Mouse (Mus musculus) naive thymus-derived CD4-positive, alpha-beta T cell, adult 2 months (primary cell): ENCODE results near the gene Tubb5.

Experiments used
- DNase-seq: peaks from one replicate; pipeline ENCODE4 v3.0.0-alpha.2; 2011; ENCODE audit warnings: low read depth

The Tubb5 gene

GRCm38 (mm10) chr17:35838122-35838544, at the start of gene Tubb5:
Gene Tubb5 (minus strand): TSS chr17:35838306.
- DNase-seq, result peak; percentile 90

DNA sequence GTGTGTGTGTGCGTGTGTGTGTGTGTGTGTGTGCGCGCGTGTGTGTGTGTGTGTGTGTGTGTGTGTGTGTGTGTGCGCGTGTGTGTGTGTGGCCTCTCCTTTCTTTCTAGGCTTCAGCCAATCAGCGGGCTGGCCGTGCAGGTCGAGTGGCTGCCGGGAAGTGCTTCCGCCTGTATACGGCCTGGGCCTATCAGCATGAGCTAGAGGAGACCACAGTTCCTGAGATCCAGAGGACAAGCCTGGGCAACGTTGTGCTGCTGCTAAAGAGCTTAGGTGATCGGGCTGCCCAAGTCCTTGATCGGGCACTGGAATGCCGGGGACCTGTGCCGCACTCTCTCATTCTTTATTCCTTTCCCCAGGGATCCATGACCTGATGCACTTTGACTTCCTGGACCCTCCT, 49.6 kb upstream of the Tubb5 start:
- DNase-seq, result no peak

- no peak for DNase-seq
Measured at GRCm38 (mm10) chr17:35883777-35884176, 45.7 kb upstream of the Tubb5 start.

GRCm38 (mm10) chr17:35882924-35883323, 44.8 kb upstream of the Tubb5 start:
- DNase-seq, result no peak

DNA sequence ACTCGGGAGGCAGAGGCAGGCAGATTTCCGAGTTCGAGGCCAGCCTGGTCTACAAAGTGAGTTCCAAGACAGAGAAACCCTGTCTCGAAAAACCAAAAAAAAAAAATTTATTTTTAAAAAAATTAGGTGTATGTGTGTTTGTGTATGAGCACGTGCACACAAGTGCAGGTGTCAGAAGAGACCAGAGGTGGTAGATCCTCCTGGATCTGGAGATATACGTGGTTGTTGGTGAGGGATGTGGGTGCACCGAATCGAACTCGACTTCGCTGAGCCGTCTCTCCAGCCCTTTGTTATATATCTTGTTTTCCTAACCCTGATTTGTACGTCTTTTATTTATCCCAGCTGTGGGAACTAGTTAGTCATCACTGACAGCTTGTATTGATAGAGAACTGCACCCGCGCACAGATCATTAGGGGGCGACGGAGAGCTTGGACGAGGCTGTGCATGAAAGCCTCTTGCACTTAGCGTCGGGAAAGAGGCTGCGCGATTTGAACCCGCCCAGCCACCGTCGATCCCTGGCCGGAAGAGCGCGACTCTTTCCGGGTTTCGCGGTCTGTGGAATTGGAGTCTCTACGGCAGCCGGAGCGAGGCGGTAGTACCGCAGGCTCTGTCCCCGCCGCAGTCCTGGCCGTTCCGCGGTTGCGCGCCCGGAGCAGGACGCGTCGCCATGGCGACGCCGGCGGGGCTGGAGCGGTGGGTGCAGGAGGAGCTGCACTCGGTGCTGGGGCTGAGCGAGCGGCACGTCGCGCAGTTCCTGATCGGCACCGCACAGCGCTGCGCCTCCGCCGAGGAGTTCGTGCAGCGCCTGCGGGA, 41.3 kb upstream of the Tubb5 start, which contains the start of gene Dhx16:
Gene Dhx16 (plus strand): TSS at position 575 of the 813 bp plus-strand sequence.
- peak; percentile 97 for DNase-seq

GRCm38 (mm10) chr17:35874721-35875120, 36.6 kb upstream of the Tubb5 start:
- no peak for DNase-seq

DNA sequence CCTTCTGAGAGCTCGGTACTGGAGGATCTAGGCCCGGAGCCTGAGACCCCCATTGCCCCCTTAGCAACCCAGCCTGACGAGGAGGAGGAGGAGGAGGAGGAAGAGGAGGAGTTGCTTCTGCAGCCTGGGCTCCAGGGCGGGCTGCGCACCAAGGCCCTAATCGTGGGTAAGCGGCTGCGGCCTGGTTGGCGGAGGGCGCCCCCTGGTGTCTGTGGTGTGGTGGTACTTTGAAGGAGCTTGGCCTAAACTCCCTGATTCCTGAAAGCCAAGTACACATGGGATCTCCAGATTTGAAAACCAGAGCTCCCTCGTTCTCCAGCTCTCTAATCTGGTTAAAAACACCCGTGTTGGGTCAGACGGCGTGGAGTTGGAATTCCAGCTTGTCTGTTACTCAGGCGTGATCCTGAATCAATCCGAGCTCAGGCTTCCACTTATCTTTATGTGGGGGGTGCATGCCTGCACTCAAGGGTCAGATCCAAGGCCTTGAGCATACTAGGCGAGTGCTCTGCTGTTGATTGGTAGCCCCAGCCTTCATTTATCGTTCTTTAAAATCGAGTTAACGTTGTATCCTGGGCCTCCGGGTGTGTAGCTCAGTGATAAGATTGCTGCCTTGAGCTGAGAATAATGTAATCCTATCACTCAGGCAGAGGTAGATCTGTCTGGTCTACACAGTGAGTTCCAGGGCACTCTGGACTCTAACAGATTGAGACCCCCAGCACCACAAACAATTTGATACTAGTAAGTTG, 35.8 kb upstream of the Tubb5 start:
- DNase-seq, result peak; percentile 87

GRCm38 (mm10) chr17:35870884-35871696, 33.0 kb upstream of the Tubb5 start:
- DNase-seq, result peak; percentile 82

DNA sequence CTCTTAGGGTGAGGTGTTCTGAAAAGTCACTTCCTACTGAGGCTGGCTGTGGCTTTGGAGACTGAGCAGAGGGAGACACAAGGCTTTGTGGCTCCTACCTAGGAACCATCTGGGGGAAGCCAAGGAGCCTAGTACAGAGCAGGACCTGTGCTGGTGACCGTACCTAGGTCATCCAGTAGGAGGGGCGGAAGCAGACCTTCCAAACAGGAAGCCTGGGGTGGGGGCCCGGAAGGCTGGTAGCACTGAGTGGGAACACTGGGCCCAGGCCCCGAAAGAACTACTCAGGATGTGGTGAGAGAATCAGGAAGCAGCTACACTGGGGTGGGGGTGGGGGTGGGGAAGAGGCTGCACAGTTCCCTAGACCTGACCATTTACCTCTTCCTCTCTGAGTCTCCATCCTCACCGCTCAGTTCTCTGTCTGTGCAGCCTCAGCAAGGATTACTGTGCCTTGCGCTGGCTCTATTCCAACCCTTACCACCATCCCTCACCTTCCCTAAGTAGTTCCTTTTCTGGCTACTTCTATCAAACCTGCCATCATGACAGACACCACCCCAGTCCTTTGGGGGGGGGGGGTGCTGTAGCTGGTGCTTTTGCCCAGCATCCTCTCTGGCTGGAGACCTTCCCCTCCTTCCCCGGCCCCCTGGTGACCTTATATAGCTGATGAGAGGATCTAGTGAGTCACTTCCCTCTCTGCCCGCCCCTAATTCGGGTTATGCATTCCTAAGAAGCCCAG, 32.2 kb upstream of the Tubb5 start:
- DNase-seq, result peak; percentile 81

DNA sequence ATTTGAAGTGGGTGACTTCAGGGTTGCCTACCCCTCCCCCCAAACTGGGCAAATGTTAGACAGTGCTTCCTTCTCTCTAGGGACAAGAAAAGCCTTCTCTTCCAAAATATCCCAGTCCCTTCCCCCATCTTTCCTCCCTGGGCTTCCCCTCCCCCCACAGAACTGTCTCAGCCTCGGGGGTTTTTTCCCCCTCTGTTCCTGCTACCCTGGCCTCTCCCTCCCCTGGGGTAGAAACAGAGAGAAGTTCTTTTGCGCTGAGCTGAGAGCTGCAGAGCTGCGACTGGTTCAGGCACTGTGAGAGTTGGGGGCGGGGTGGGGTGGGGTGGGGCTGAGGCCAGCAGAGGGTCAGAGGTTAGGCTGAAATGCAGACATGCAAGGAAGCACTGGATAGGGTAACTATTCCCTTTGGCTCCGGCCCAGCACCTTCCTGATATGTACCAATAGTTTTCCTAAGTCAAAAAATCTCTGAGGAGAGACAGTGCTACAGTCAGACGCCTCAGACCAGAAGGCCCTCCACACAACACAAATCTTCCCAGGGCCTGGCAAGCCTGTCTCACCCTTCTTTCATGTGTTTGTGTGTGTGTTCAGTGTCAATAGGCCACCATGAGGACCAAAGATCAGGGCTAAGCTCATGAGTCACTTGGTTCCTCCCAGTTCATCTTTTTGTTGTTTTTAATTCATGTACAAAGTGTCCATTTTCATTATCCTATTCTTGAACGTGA, 31.4 kb upstream of the Tubb5 start:
- DNase-seq, result peak; percentile 49

GRCm38 (mm10) chr17:35868961-35869345, 30.8 kb upstream of the Tubb5 start:
- DNase-seq, result no peak

DNA sequence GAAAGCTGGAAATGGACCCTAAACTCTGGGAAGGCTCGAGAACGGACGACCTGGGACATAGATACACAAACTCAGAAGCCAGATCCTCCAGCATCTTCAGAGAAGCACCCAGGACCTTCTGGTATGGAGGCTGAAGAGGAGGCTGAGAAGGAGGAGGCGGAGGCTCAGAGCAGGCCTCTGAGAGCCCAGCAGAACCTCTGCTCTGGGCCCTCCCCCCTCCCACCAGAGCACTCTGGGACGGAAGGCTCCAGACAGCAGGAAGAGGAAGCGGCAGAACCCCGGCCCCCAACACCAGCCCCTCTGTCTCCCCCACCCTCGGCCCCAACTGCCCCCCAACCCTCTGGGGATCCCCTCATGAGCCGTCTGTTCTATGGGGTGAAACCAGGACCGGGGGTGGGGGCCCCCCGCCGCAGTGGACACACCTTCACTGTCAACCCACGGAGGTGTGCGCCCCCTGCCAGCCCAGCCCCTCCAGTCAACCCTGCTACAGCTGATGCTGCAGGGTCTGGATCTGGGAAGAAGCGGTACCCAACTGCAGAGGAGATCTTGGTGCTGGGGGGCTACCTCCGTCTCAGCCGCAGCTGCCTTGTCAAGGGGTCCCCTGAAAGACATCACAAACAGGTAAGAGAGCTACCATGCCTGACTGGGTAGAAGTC, 30.2 kb upstream of the Tubb5 start:
- peak; percentile 70 for DNase-seq

- peak; percentile 60 for DNase-seq
Measured at GRCm38 (mm10) chr17:35866911-35867890, 29.1 kb upstream of the Tubb5 start.

- DNase-seq, result peak; percentile 51
Measured at GRCm38 (mm10) chr17:35866281-35866831, 28.2 kb upstream of the Tubb5 start.

- DNase-seq, result peak; percentile 40
Measured at GRCm38 (mm10) chr17:35865481-35866280, 27.6 kb upstream of the Tubb5 start, which contains the start of gene Ppp1r18. Gene Ppp1r18 (plus strand): TSS chr17:35865593.

GRCm38 (mm10) chr17:35864832-35865353, 26.8 kb upstream of the Tubb5 start:
- DNase-seq, result no peak

DNA sequence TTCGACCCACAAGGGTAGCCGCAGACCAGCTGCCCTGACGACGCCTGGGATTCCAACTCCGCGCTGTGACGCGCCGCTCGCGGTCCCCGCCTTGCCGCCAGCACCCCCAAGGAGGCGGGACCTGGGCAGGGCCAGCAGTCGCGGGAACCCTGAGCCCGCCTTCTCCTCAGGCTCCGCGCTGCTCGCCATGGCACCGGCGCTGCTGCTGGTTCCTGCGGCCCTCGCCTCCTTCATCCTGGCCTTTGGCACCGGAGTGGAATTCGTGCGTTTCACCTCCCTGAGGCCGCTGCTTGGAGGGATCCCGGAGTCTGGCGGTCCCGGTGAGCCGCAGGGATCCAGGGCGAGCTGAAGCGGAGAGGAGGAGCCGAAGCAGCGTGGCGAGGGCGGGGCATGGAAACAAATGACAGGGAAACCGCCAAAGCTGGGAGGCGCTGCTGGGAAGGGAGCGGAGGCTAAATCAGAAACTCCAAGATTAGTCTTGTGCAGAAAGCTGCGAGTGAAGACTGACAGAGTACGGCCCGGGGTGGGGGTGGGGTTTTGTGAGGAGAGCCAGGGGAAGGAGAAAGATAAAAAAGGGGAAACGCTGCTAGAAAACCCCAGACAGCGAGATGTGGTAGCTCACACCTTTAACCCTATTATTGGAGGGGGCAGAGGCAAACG, 23.2 kb upstream of the Tubb5 start, which contains the start of gene Nrm:
Gene Nrm (plus strand): TSS at position 121 of the 660 bp plus-strand sequence.
- DNase-seq, result peak; percentile 88
